Mouse (Mus musculus) myocyte (in vitro differentiated cells): Measurements from ENCODE around the gene Bad. TPM values are rescaled to one million over a fixed set of nuclear protein-coding genes. Genes with fewer than 3 reads are reported as not detected.
"Not testable (repeated sequence)": the region's sequence is repeated elsewhere in the genome, so short reads cannot be mapped to it uniquely, and the experiment has no call there.

ENCODE experiments used
- H3K27me3 ChIP-seq: one replicate; pipeline ENCODE4 v1.6.1; 2011; ENCODE audit not compliant: control insufficient read depth, insufficient read depth, insufficient read length
- H3K36me3 ChIP-seq: one replicate; pipeline ENCODE4 v1.6.1; 2011; ENCODE audit not compliant: control insufficient read depth, insufficient read depth
- H3K4me2 ChIP-seq: one replicate; pipeline ENCODE4 v1.6.1; 2011; ENCODE audit warnings: low read depth, control low read depth
- H3K4me3 ChIP-seq: one replicate; pipeline ENCODE4 v1.5.1; 2011; ENCODE audit warnings: mild to moderate bottlenecking, control low read depth, moderate library complexity
- H3K79me2 ChIP-seq: one replicate; pipeline ENCODE4 v1.6.1; 2011; ENCODE audit not compliant: control insufficient read depth, insufficient read depth
- H3ac ChIP-seq: one replicate; pipeline ENCODE4 v1.6.1; 2011; ENCODE audit not compliant: control insufficient read depth, insufficient read length
- CEBPB ChIP-seq: IDR thresholded peaks from 2 replicates; pipeline ENCODE4 v1.6.1; 2011; ENCODE audit warnings: mild to moderate bottlenecking, moderate library complexity; ENCODE audit not compliant: poor library complexity, insufficient read depth, severe bottlenecking
- E2F4 ChIP-seq: IDR thresholded peaks from one replicate; pipeline ENCODE4 v1.6.1; 2011; ENCODE audit warnings: mild to moderate bottlenecking, control low read depth, moderate library complexity; ENCODE audit not compliant: insufficient read depth
- MAX ChIP-seq: IDR thresholded peaks from one replicate; pipeline ENCODE4 v1.6.1; 2011; ENCODE audit warnings: low read depth, mild to moderate bottlenecking, control low read depth
- MYOD1 ChIP-seq, 3 experiments: IDR thresholded peaks; one replicate each; pipeline ENCODE4 v1.6.1; 2011; ENCODE audit warnings: control low read depth in 2 of 3, low read depth in 2 of 3, mild to moderate bottlenecking in 2 of 3, moderate library complexity in 1 of 3; ENCODE audit not compliant: insufficient read length in 2 of 3, control insufficient read depth in 1 of 3
- MYOG ChIP-seq, 3 experiments: IDR thresholded peaks; one replicate each; pipeline ENCODE4 v1.6.1; 2011; ENCODE audit warnings: control low read depth in 2 of 3, low read depth in 2 of 3, mild to moderate bottlenecking in 2 of 3; ENCODE audit not compliant: insufficient read length in 2 of 3, control insufficient read depth in 1 of 3, insufficient read depth in 1 of 3
- POLR2A ChIP-seq: IDR thresholded peaks from one replicate; pipeline ENCODE4 v1.6.1; 2011; ENCODE audit warnings: low read depth, mild to moderate bottlenecking, control low read depth, moderate library complexity; ENCODE audit not compliant: insufficient read length
- POLR2AphosphoS2 ChIP-seq: IDR thresholded peaks from one replicate; pipeline ENCODE4 v1.6.1; 2011; ENCODE audit warnings: low read depth, control low read depth; ENCODE audit not compliant: insufficient read length
- REST ChIP-seq: IDR thresholded peaks from one replicate; pipeline ENCODE4 v1.6.1; 2011; ENCODE audit warnings: mild to moderate bottlenecking, control low read depth, moderate library complexity; ENCODE audit not compliant: insufficient read depth, insufficient read length
- SRF ChIP-seq: IDR thresholded peaks from one replicate; pipeline ENCODE4 v1.6.1; 2011; ENCODE audit warnings: low read depth; ENCODE audit not compliant: control insufficient read depth, insufficient read length
- TCF12 ChIP-seq: IDR thresholded peaks from one replicate; pipeline ENCODE4 v1.6.1; 2011; ENCODE audit warnings: mild to moderate bottlenecking, control low read depth; ENCODE audit not compliant: poor library complexity, insufficient read depth, severe bottlenecking
- TCF3 ChIP-seq: IDR thresholded peaks from one replicate; pipeline ENCODE4 v1.6.1; 2011; ENCODE audit warnings: low read depth, control low read depth; ENCODE audit not compliant: insufficient read length
- USF1 ChIP-seq: IDR thresholded peaks from one replicate; pipeline ENCODE4 v1.6.1; 2011; ENCODE audit warnings: low read depth, mild to moderate bottlenecking, control low read depth, moderate library complexity
- polyA plus RNA-seq: library from polyadenylated mRNA; unstranded; fragments of >200 nt; fragmentation: generic; extraction: Trizol; gene quantifications from one replicate; pipeline ENCODE4 v1.2.1, GENCODE M21; 2012; ENCODE audit warnings: missing spikeins

Gene Bad
- polyA plus RNA-seq, 1 experiment: 76.1 TPM

DNA sequence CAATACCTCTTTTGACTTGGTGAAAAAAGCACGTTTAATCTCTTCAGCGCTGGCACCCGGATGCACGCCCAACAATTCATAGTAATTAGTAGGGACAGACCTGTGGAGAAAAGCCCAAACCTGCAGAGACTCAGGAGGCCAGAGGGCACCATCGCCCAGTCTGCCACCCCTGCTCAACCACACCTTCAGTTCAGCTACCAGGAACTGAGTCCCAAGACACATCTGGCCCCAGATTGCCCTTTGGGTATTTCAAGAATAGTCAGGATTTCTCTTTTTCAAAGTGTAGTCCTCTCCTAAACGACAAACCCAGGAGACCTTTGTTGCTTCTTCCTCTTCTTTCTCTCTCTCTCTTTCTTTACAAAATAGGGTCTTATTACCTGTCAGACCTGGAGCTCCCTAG lies 49.1 kb downstream of the Bad start:
- Histone ChIP-seq H3K4me3 (no peak overlapping the region), H3K36me3 (no peaks in the 10 kb centered on the region), H3K79me2 (no peaks in the 10 kb centered on the region), H3K4me2 (no peak overlapping the region), H3ac (no peak overlapping the region), H3K27me3 (no peaks in the 10 kb centered on the region)
- no peak for TF ChIP-seq POLR2A
- TF ChIP-seq MYOD1 (IDR thresholded peaks at IDR 0.05; ENCODE audit: control insufficient read depth in 1 of 3, insufficient read length in 2 of 3, low read depth in 2 of 3): no peak

- peak overlapping the region; percentile 71 for H3K4me3 ChIP-seq
These were observed 49.5 kb downstream of the Bad start for GRCm38 (mm10) chr19:6991166-6991565.

GRCm38 (mm10) chr19:6992011-6992858 lies 50.6 kb downstream of the Bad start, which contains the start of gene Dnajc4:
TSS of gene Dnajc4 (minus strand) at chr19:6992572.
- H3K27me3 ChIP-seq: no peaks in the 10 kb centered on the region
- no peaks in the 10 kb centered on the region for H3K36me3 ChIP-seq
- H3K4me2 ChIP-seq: peak within 1 kb of the TSS; percentile 93
- peak within 1 kb of the TSS; percentile 71 for H3K4me3 ChIP-seq
- no peaks in the 10 kb centered on the region for H3K79me2 ChIP-seq
- peak within 1 kb of the TSS; percentile 13 for H3ac ChIP-seq
- peak in 1 of 3 experiments; percentile 19 for TF ChIP-seq MYOD1 (IDR thresholded peaks at IDR 0.05; ENCODE audit: control insufficient read depth in 1 of 3, insufficient read length in 2 of 3, low read depth in 2 of 3)
- TF ChIP-seq TCF12: no peak
- TF ChIP-seq SRF: peak; percentile 65
- TF ChIP-seq MAX: no peak
- TF ChIP-seq E2F4: peak; percentile 80
- peak; percentile 59 for TF ChIP-seq POLR2AphosphoS2
- TF ChIP-seq TCF3: no peak
- TF ChIP-seq REST: no peak
- TF ChIP-seq POLR2A: peak; percentile 57
- no peak for TF ChIP-seq CEBPB
- TF ChIP-seq MYOG (IDR thresholded peaks at IDR 0.05; ENCODE audit: control insufficient read depth in 1 of 3, insufficient read depth in 1 of 3, insufficient read length in 2 of 3, low read depth in 2 of 3): peak in 1 of 3 experiments; percentile 41
- no peak for TF ChIP-seq USF1

More at GRCm38 (mm10) chr19:6991166-6991565, 49.5 kb downstream of the Bad start:
- H3K36me3 ChIP-seq, H3K27me3 ChIP-seq, H3K79me2 ChIP-seq, H3K4me2 ChIP-seq, H3ac ChIP-seq: not testable (repeated sequence)

- TF ChIP-seq REST: no peak
- no peak for TF ChIP-seq SRF
- no peak for TF ChIP-seq USF1
- no peak for TF ChIP-seq POLR2AphosphoS2
- TF ChIP-seq CEBPB: no peak
- TF ChIP-seq MAX: no peak
- no peak for TF ChIP-seq MYOD1 (IDR thresholded peaks at IDR 0.05; ENCODE audit: control insufficient read depth in 1 of 3, insufficient read length in 2 of 3, low read depth in 2 of 3)
- no peak for TF ChIP-seq MYOG (IDR thresholded peaks at IDR 0.05; ENCODE audit: control insufficient read depth in 1 of 3, insufficient read depth in 1 of 3, insufficient read length in 2 of 3, low read depth in 2 of 3)
- TF ChIP-seq E2F4: no peak
- Histone ChIP-seq H3K27me3 (no peaks in the 10 kb centered on the region), H3K4me3 (peak overlapping the region; percentile 71), H3K79me2 (no peaks in the 10 kb centered on the region), H3K36me3 (no peaks in the 10 kb centered on the region), H3ac (no peak overlapping the region), H3K4me2 (peak overlapping the region; percentile 93)
These were observed 51.5 kb downstream of the Bad start for GRCm38 (mm10) chr19:6993011-6993770.

- H3K27me3 ChIP-seq: no peaks in the 10 kb centered on the region
- no peak overlapping the region for H3K4me3 ChIP-seq
- H3K79me2 ChIP-seq: no peaks in the 10 kb centered on the region
- H3K36me3 ChIP-seq: no peaks in the 10 kb centered on the region
- TF ChIP-seq CEBPB (no peak), TCF12 (no peak), MAX (no peak), SRF (no peak), E2F4 (no peak), MYOD1 (IDR thresholded peaks at IDR 0.05; ENCODE audit: control insufficient read depth in 1 of 3, insufficient read length in 2 of 3, low read depth in 2 of 3) (no peak), POLR2A (no peak), POLR2AphosphoS2 (no peak), REST (no peak), USF1 (no peak), TCF3 (no peak), MYOG (IDR thresholded peaks at IDR 0.05; ENCODE audit: control insufficient read depth in 1 of 3, insufficient read depth in 1 of 3, insufficient read length in 2 of 3, low read depth in 2 of 3) (no peak)
- H3K4me2 ChIP-seq: no peak overlapping the region
- no peak overlapping the region for H3ac ChIP-seq
These were observed 52.3 kb downstream of the Bad start for GRCm38 (mm10) chr19:6994002-6994401.
